Mouse (Mus musculus): Measurements from ENCODE around the gene Cldn34b3. TPM values are rescaled to one million over a fixed set of nuclear protein-coding genes. Genes with fewer than 3 reads are reported as not detected.

Gene Cldn34b3
- not detected for polyA plus RNA-seq (2017; shearing (Covaris generic))

GRCm38 (mm10) chrX:76264004-76264403, at the start of gene Cldn34b3:
Gene Cldn34b3, plus strand, starts transcription at chrX:76264304.

Other genes starting within 250 kb of the Cldn34b3 start
- not detected for gene Cldn34b4, start 129.0 kb downstream of the Cldn34b3 start, polyA plus RNA-seq (2017; shearing (Covaris generic))